Mouse (Mus musculus) heart, embryonic 13.5 days (tissue): ENCODE data around the gene Etnk1. TPM values are rescaled to one million over a fixed set of nuclear protein-coding genes. Genes with fewer than 3 reads are reported as not detected.
A peak's percentile ranks its signal among the peaks of the same experiment; 100 is the strongest.

ENCODE experiments used
- ATAC-seq: fragments of 200-750 bp; cut with Nextera tagmentation; 2 replicates; pipeline ENCODE4 v1.8.0; 2017; ENCODE audit warnings: moderate TSS enrichment; ENCODE audit not compliant: insufficient number of reproducible peaks, low FRiP score, low TSS enrichment; ENCODE audit errors: extremely low read depth
- H3K27ac ChIP-seq: fragments of 300-500 bp; sonication (generic); replicated peaks from 2 replicates; pipeline ENCODE4 v1.5.1; 2015; ENCODE audit warnings: moderate library complexity, mild to moderate bottlenecking, inconsistent platforms
- H3K27me3 ChIP-seq: fragments of 300-500 bp; sonication (generic); replicated peaks from 2 replicates; pipeline ENCODE4 v1.6.1; 2015; ENCODE audit warnings: mild to moderate bottlenecking, inconsistent platforms
- H3K36me3 ChIP-seq: fragments of 300-500 bp; sonication (generic); 2 replicates; pipeline ENCODE4 v1.6.1; 2015; ENCODE audit warnings: mild to moderate bottlenecking, inconsistent platforms
- H3K4me1 ChIP-seq: fragments of 300-500 bp; sonication (generic); 2 replicates; pipeline ENCODE4 v1.6.1; 2015; ENCODE audit warnings: inconsistent platforms
- H3K4me2 ChIP-seq: fragments of 300-500 bp; sonication (generic); 2 replicates; pipeline ENCODE4 v1.6.1; 2015; ENCODE audit warnings: inconsistent platforms, mild to moderate bottlenecking, moderate library complexity
- H3K4me3 ChIP-seq: fragments of 300-500 bp; sonication (generic); 2 replicates; pipeline ENCODE4 v1.5.1; 2015; ENCODE audit warnings: moderate library complexity, mild to moderate bottlenecking, inconsistent platforms
- H3K9ac ChIP-seq: fragments of 300-500 bp; sonication (generic); 2 replicates; pipeline ENCODE4 v1.6.1; 2015; ENCODE audit warnings: inconsistent platforms, mild to moderate bottlenecking, moderate library complexity
- H3K9me3 ChIP-seq: fragments of 300-500 bp; sonication (generic); 2 replicates; pipeline ENCODE4 v1.6.1; 2016; ENCODE audit warnings: inconsistent platforms
- WGBS: fragments of 180-500 bp; shearing (Covaris S2); methylation state at CpG from one replicate; pipeline ENCODE4 v1.1.7; 2015; ENCODE audit warnings: mixed read lengths; 5-methylcytosine and 5-hydroxymethylcytosine counted together
- polyA plus RNA-seq: library from polyadenylated mRNA; unstranded; fragments of >200 nt; fragmentation: Nextera tagmentation; extraction: Ambion mirVana; gene quantifications from 2 replicates; pipeline ENCODE4 v1.2.1, GENCODE M21; 2015

The Etnk1 gene
- polyA plus RNA-seq, 1 experiment from 2014 or later, result 11.0 TPM

GRCm38 (mm10) chr6:143192709-143193108, 25.7 kb downstream of the Etnk1 start:
- no peak overlapping the region for H3K4me2 ChIP-seq
- no peak for ATAC-seq
- no peak overlapping the region for H3K9ac ChIP-seq
- H3K4me1 ChIP-seq, result peaks cover 28% of the 10 kb centered on the region
- no peak overlapping the region for H3K27ac ChIP-seq
- 84% methylated on average over 8 of the region's 8 CpGs for WGBS
- H3K36me3 ChIP-seq, result peaks cover 55% of the 10 kb centered on the region
- H3K9me3 ChIP-seq, result no peaks in the 10 kb centered on the region
- no peak overlapping the region for H3K4me3 ChIP-seq
- H3K27me3 ChIP-seq, result no peaks in the 10 kb centered on the region

GRCm38 (mm10) chr6:143193166-143193565, 26.1 kb downstream of the Etnk1 start:
- Histone ChIP-seq H3K27ac (no peak overlapping the region), H3K36me3 (peaks cover 59% of the 10 kb centered on the region), H3K9ac (no peak overlapping the region), H3K4me1 (peaks cover 28% of the 10 kb centered on the region), H3K4me2 (no peak overlapping the region), H3K9me3 (no peaks in the 10 kb centered on the region), H3K4me3 (no peak overlapping the region), H3K27me3 (no peaks in the 10 kb centered on the region)
- ATAC-seq, result no peak
- WGBS, result 77% methylated on average over 10 of the region's 10 CpGs

GRCm38 (mm10) chr6:143193641-143194040, 26.6 kb downstream of the Etnk1 start:
- H3K9ac ChIP-seq, result no peak overlapping the region
- no peak for ATAC-seq
- WGBS, result 49% methylated on average over 6 of the region's 6 CpGs
- no peaks in the 10 kb centered on the region for H3K27me3 ChIP-seq
- H3K4me3 ChIP-seq, result no peak overlapping the region
- no peaks in the 10 kb centered on the region for H3K9me3 ChIP-seq
- H3K4me1 ChIP-seq, result peaks cover 28% of the 10 kb centered on the region
- H3K27ac ChIP-seq, result peak overlapping the region; percentile 78
- peak overlapping the region; percentile 2; the same call in 1 of the 2 replicates for H3K4me2 ChIP-seq
- H3K36me3 ChIP-seq, result peaks cover 59% of the 10 kb centered on the region

- Histone ChIP-seq H3K4me1 (peaks cover 14% of the 10 kb centered on the region), H3K27ac (no peak overlapping the region), H3K9me3 (no peaks in the 10 kb centered on the region), H3K4me3 (no peak overlapping the region), H3K27me3 (no peaks in the 10 kb centered on the region), H3K4me2 (no peak overlapping the region), H3K36me3 (peaks cover 69% of the 10 kb centered on the region), H3K9ac (no peak overlapping the region)
- ATAC-seq, result no peak
- WGBS, result 81% methylated on average over 13 of the region's 13 CpGs
Measured at GRCm38 (mm10) chr6:143197053-143197452, 30.0 kb downstream of the Etnk1 start.

- Histone ChIP-seq H3K36me3 (peaks cover 78% of the 10 kb centered on the region), H3K9ac (no peak overlapping the region), H3K4me1 (peaks cover 11% of the 10 kb centered on the region), H3K27me3 (no peaks in the 10 kb centered on the region), H3K4me2 (no peak overlapping the region), H3K9me3 (no peaks in the 10 kb centered on the region), H3K4me3 (no peak overlapping the region), H3K27ac (no peak overlapping the region)
- 89% methylated on average over 7 of the region's 7 CpGs for WGBS
- no peak for ATAC-seq
Measured at GRCm38 (mm10) chr6:143198421-143198820, 31.4 kb downstream of the Etnk1 start.

GRCm38 (mm10) chr6:143203097-143203496, 36.1 kb downstream of the Etnk1 start:
- Histone ChIP-seq H3K36me3 (peaks cover 74% of the 10 kb centered on the region), H3K9me3 (no peaks in the 10 kb centered on the region), H3K27ac (no peak overlapping the region), H3K4me2 (no peak overlapping the region), H3K4me1 (peaks cover 5% of the 10 kb centered on the region; the same call in 1 of the 2 replicates), H3K9ac (no peak overlapping the region), H3K27me3 (no peaks in the 10 kb centered on the region), H3K4me3 (no peak overlapping the region)
- ATAC-seq, result no peak
- WGBS, result 85% methylated on average over 15 of the region's 15 CpGs

GRCm38 (mm10) chr6:143208880-143209279, 41.9 kb downstream of the Etnk1 start:
- 91% methylated on average over 3 of the region's 3 CpGs for WGBS
- Histone ChIP-seq H3K36me3 (peaks cover 56% of the 10 kb centered on the region), H3K4me2 (no peak overlapping the region), H3K4me1 (peaks cover 5% of the 10 kb centered on the region; the same call in 1 of the 2 replicates), H3K27ac (no peak overlapping the region), H3K27me3 (no peaks in the 10 kb centered on the region), H3K9me3 (peaks cover 7% of the 10 kb centered on the region; the same call in 1 of the 2 replicates), H3K4me3 (no peak overlapping the region), H3K9ac (no peak overlapping the region)
- ATAC-seq, result no peak

GRCm38 (mm10) chr6:143212766-143213165, 45.7 kb downstream of the Etnk1 start:
- H3K4me2 ChIP-seq, result no peak overlapping the region
- peaks cover 28% of the 10 kb centered on the region for H3K36me3 ChIP-seq
- peaks cover 25% of the 10 kb centered on the region for H3K9me3 ChIP-seq
- H3K4me3 ChIP-seq, result no peak overlapping the region
- no peak overlapping the region for H3K9ac ChIP-seq
- H3K27me3 ChIP-seq, result no peaks in the 10 kb centered on the region
- no peak overlapping the region for H3K27ac ChIP-seq
- ATAC-seq, result no peak
- H3K4me1 ChIP-seq, result no peaks in the 10 kb centered on the region
- 71% methylated on average over 6 of the region's 6 CpGs for WGBS

- 94% methylated on average over 6 of the region's 6 CpGs for WGBS
- no peak for ATAC-seq
Measured at GRCm38 (mm10) chr6:143213461-143213860, 46.4 kb downstream of the Etnk1 start.

GRCm38 (mm10) chr6:143216221-143216620, 49.2 kb downstream of the Etnk1 start:
- Histone ChIP-seq H3K27ac (no peak overlapping the region), H3K4me1 (peaks cover 1% of the 10 kb centered on the region; the same call in 1 of the 2 replicates), H3K9me3 (peaks cover 25% of the 10 kb centered on the region), H3K4me3 (no peak overlapping the region), H3K27me3 (no peaks in the 10 kb centered on the region), H3K4me2 (no peak overlapping the region), H3K9ac (no peak overlapping the region), H3K36me3 (peaks cover 4% of the 10 kb centered on the region; the same call in 1 of the 2 replicates)
- 68% methylated on average over 11 of the region's 11 CpGs for WGBS
- no peak for ATAC-seq

More at GRCm38 (mm10) chr6:143213461-143213860, 46.4 kb downstream of the Etnk1 start:
- Histone ChIP-seq H3K4me3 (no peak overlapping the region), H3K4me1 (no peaks in the 10 kb centered on the region), H3K9me3 (peaks cover 25% of the 10 kb centered on the region), H3K27me3 (no peaks in the 10 kb centered on the region), H3K27ac (no peak overlapping the region), H3K4me2 (no peak overlapping the region), H3K9ac (no peak overlapping the region), H3K36me3 (peaks cover 23% of the 10 kb centered on the region)

- no peak overlapping the region for H3K4me2 ChIP-seq
- H3K9ac ChIP-seq, result no peak overlapping the region
- no peaks in the 10 kb centered on the region for H3K36me3 ChIP-seq
- H3K9me3 ChIP-seq, result peaks cover 13% of the 10 kb centered on the region
- WGBS, result 5% methylated on average over 5 of the region's 5 CpGs
- ATAC-seq, result no peak
- H3K27me3 ChIP-seq, result no peaks in the 10 kb centered on the region
- no peak overlapping the region for H3K4me3 ChIP-seq
- H3K27ac ChIP-seq, result no peak overlapping the region
- peaks cover 12% of the 10 kb centered on the region for H3K4me1 ChIP-seq
Measured at GRCm38 (mm10) chr6:143219347-143219746, 52.3 kb downstream of the Etnk1 start.

GRCm38 (mm10) chr6:143221245-143221644, 54.2 kb downstream of the Etnk1 start:
- Histone ChIP-seq H3K4me1 (peaks cover 12% of the 10 kb centered on the region), H3K4me3 (no peak overlapping the region), H3K36me3 (no peaks in the 10 kb centered on the region), H3K27ac (no peak overlapping the region), H3K9me3 (no peaks in the 10 kb centered on the region), H3K4me2 (no peak overlapping the region), H3K9ac (no peak overlapping the region), H3K27me3 (no peaks in the 10 kb centered on the region)
- ATAC-seq, result no peak
- 80% methylated on average over 8 of the region's 8 CpGs for WGBS
